Mouse (Mus musculus) forebrain, embryonic 11.5 days (tissue): ENCODE results near the gene Fkbp7. TPM values are rescaled to one million over a fixed set of nuclear protein-coding genes. Genes with fewer than 3 reads are reported as not detected.
A peak's percentile ranks its signal among the peaks of the same experiment; 100 is the strongest.

ENCODE experiments used
- ATAC-seq: fragments of 200-750 bp; cut with Nextera tagmentation; replicated peaks from 2 replicates; pipeline ENCODE4 v1.8.0; 2017; ENCODE audit warnings: moderate TSS enrichment; ENCODE audit not compliant: low FRiP score
- DNase-seq: peaks from one replicate; pipeline ENCODE4 v3.0.0-alpha.2; 2017; ENCODE audit warnings: low spot score
- H3K27ac ChIP-seq: fragments of 300-500 bp; sonication (generic); 2 replicates; pipeline ENCODE4 v1.5.1; 2014; ENCODE audit warnings: low read depth, low read length
- H3K27me3 ChIP-seq: fragments of 300-500 bp; sonication (generic); 2 replicates; pipeline ENCODE4 v1.6.1; 2014; ENCODE audit warnings: mild to moderate bottlenecking, low read length, mixed read lengths; ENCODE audit not compliant: control insufficient read depth, insufficient read depth
- H3K36me3 ChIP-seq: fragments of 300-500 bp; sonication (generic); 2 replicates; pipeline ENCODE4 v1.6.1; 2014; ENCODE audit warnings: mild to moderate bottlenecking, low read length, moderate library complexity, mixed read lengths; ENCODE audit not compliant: control insufficient read depth, insufficient read depth
- H3K4me1 ChIP-seq: fragments of 300-500 bp; sonication (generic); replicated peaks from 2 replicates; pipeline ENCODE4 v1.6.1; 2014; ENCODE audit warnings: low read length, mixed read lengths; ENCODE audit not compliant: control insufficient read depth, insufficient read depth
- H3K4me2 ChIP-seq: fragments of 300-500 bp; sonication (generic); 2 replicates; pipeline ENCODE4 v1.6.1; 2014; ENCODE audit warnings: low read depth, mild to moderate bottlenecking, low read length, moderate library complexity, mixed read lengths; ENCODE audit not compliant: severe bottlenecking
- H3K4me3 ChIP-seq: fragments of 300-500 bp; sonication (generic); 2 replicates; pipeline ENCODE4 v1.5.1; 2014; ENCODE audit warnings: low read depth, low read length
- H3K9ac ChIP-seq: fragments of 300-500 bp; sonication (generic); 2 replicates; pipeline ENCODE4 v1.6.1; 2014; ENCODE audit warnings: low read length
- H3K9me3 ChIP-seq: fragments of 300-500 bp; sonication (generic); 2 replicates; pipeline ENCODE4 v1.6.1; 2016; ENCODE audit warnings: low read length, mixed read lengths; ENCODE audit not compliant: control insufficient read depth
- WGBS: fragments of 180-500 bp; shearing (Covaris S2); extraction: QIAGEN DNeasy Blood & Tissue Kit; methylation state at CpG from one replicate; pipeline ENCODE4 v1.1.7; 2014; 5-methylcytosine and 5-hydroxymethylcytosine counted together
- polyA plus RNA-seq: library from polyadenylated mRNA; unstranded; fragments of >200 nt; fragmentation: Nextera tagmentation; extraction: Ambion mirVana; gene quantifications from 2 replicates; pipeline ENCODE4 v1.2.1, GENCODE M21; 2014

Fkbp7 gene
- polyA plus RNA-seq, 1 experiment from 2014 or later, result 14.3 TPM

DNA sequence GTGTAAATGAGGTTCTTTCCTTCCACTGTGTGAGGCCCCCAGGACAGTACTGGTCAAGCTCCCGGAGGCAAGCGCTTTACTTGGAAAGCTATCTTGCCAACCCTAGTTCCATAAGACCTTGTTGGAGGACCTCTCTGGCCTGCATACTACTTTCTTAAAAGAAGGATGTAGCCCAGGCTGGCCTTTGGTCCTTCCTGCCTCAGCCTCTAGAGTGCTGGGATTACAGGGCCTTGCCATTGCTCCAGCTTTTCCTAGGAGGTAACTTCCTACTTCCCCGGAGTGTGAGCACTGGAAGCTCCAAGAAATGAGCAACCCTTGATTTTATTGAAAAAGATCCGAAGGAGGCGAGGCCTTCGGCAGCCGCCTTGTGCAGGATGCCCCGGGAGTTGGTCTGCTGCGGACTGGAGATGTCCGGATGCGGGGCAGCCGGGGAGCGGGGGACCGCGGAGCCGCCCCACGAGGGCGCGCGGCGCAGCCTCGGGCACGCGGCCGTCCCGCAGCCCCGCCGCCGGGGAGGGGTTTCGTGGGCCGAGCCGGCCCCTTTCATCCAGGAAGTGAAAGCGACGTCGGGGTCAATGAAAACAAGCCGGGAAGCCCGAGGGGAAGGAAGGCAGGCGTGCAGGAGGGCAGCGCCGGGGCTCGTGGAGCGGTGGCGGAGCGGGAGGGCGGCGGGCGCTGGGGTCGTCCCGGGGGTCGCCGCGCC, 2.0 kb upstream of the Fkbp7 start, which contains the start of gene Plekha3:
TSS of gene Plekha3 (plus strand) at position 557 of the 703 bp plus-strand sequence.
- no peaks in the 10 kb centered on the region for H3K36me3 ChIP-seq
- peak within 1 kb of the TSS; percentile 59 for H3K4me2 ChIP-seq
- peak within 1 kb of the TSS; percentile 83 for H3K9ac ChIP-seq
- DNase-seq (peak; percentile 89), ATAC-seq (peak; percentile 73)
- 4% methylated on average over 51 of the region's 52 CpGs for WGBS
- H3K9me3 ChIP-seq, result no peaks in the 10 kb centered on the region
- peaks cover 10% of the 10 kb centered on the region; the same call in 1 of the 2 replicates for H3K4me1 ChIP-seq
- H3K27ac ChIP-seq, result peak within 1 kb of the TSS; percentile 28
- H3K4me3 ChIP-seq, result peak within 1 kb of the TSS; percentile 85
- no peaks in the 10 kb centered on the region for H3K27me3 ChIP-seq

DNA sequence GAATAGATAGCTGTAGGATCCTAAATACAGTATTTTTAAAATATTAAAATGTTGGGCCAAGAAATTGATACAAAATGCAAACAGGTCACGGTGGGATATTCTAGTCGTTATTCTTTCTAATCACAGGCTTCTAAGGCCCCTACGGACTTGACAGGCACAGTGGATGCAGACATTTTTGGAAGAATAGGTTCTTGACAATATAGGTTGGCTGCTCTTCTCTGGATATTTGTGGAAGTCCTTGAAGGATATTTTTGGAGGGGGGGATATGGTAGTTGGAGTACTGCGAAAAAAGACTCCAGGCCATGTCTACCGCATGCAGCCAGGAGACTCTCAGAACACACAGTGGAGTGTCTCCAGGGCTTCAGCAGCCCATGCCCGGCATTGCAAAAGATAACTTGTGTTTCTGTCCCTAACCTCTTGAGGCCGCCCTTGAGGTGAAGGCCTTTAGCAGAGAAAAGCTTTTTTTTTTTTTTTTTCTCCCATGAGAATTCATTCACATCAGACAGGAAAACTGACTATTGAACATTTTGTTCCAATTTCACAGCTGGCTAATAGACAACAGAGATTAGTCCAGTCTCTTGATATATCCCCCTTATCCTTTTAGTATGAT, 661 bp upstream of the Fkbp7 start:
- Histone ChIP-seq H3K27me3 (no peaks in the 10 kb centered on the region), H3K9ac (no peak overlapping the region), H3K9me3 (no peaks in the 10 kb centered on the region), H3K4me3 (peak overlapping the region; percentile 34), H3K4me2 (peak overlapping the region; percentile 65), H3K36me3 (no peaks in the 10 kb centered on the region), H3K4me1 (peaks cover 10% of the 10 kb centered on the region; the same call in 1 of the 2 replicates), H3K27ac (peak overlapping the region; percentile 48)
- DNase-seq (no peak), ATAC-seq (no peak)
- WGBS, result 25% methylated on average over 7 of the region's 7 CpGs

DNA sequence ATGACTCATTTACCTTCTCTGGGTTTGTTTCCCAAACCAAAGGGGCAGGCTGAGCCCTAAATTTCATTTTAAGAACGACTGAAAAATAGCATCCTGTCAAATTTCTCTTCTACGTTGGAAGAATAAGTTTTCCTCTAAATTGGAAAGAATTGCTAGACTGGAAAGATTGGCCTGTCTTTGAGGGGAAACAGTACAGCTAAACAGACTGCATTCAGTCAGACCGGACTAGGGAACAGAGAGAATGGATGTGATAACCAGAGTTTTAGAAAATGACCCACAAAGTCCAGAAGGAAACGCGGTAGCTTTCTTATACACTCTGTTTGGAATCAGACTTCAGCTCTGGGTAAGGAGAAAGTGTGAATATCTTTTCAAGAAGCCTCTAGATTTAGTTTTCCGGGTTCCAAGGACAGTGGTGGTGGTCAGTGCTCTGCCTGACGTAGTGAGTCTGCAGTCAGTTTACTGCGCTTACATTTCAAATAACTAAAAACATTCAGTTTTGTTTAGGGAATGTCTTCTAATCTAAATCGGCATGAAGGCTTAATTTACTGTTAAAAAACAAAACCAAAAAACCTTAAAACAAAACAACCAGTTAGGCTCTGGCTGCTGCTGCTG, 676 bp downstream of the Fkbp7 start:
- Histone ChIP-seq H3K9me3 (no peaks in the 10 kb centered on the region), H3K27ac (no peak overlapping the region), H3K4me2 (peak overlapping the region; percentile 65), H3K9ac (peak overlapping the region; percentile 69), H3K4me1 (peaks cover 10% of the 10 kb centered on the region; the same call in 1 of the 2 replicates), H3K27me3 (no peaks in the 10 kb centered on the region), H3K36me3 (no peaks in the 10 kb centered on the region), H3K4me3 (peak overlapping the region; percentile 34)
- ATAC-seq (no peak), DNase-seq (no peak)
- 48% methylated on average over 9 of the region's 9 CpGs for WGBS

DNA sequence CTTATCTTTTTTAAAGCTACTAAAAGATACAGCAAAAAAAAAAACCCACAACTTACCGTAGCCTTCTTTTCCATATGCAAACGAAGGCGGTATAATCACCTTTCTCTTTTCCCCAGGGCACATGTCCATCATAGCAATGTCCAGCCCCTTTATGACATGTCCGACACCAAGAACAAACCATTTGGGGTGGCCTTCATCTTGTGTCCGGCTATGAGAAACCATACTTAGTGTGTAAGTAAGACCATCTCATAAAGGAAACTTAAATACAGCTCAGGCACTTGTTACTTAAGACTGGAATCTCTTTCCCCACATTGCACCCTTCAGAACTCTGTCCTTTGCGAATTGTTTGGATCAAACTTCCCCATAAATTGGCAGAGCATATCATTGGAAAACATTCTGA, 1.3 kb downstream of the Fkbp7 start:
- Histone ChIP-seq H3K36me3 (no peaks in the 10 kb centered on the region), H3K4me3 (no peak overlapping the region), H3K9me3 (no peaks in the 10 kb centered on the region), H3K27ac (no peak overlapping the region), H3K27me3 (no peaks in the 10 kb centered on the region), H3K4me1 (peaks cover 8% of the 10 kb centered on the region; the same call in 1 of the 2 replicates), H3K4me2 (peak overlapping the region; percentile 65; the same call in 1 of the 2 replicates), H3K9ac (no peak overlapping the region)
- DNase-seq (no peak), ATAC-seq (no peak)
- WGBS, result 93% methylated on average over 6 of the region's 6 CpGs

DNA sequence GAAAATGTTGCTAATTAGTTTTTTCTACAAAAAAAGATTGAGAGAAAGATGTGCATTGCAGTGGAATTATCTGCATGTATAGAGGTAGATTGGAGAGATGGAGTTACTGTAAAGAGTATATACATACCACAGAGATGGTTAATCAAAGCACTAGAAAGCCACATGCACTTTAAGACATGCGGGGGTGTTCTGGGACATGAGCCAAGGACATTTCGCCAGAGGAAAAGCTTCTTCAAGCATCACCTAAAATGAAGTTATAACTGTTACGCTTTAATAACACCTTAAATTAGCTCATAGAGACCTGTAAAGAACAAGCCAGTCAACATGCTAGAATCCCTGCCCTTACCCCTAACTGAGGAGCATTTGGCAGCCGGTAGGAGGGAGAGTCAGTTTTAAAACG, 5.7 kb downstream of the Fkbp7 start:
- Histone ChIP-seq H3K4me1 (no peaks in the 10 kb centered on the region), H3K4me3 (no peak overlapping the region), H3K9me3 (no peaks in the 10 kb centered on the region), H3K36me3 (no peaks in the 10 kb centered on the region; the same call in 1 of the 2 replicates), H3K4me2 (no peak overlapping the region), H3K27ac (no peak overlapping the region), H3K27me3 (no peaks in the 10 kb centered on the region), H3K9ac (no peak overlapping the region)
- no peak for ATAC-seq
- no peak for DNase-seq
- 85% methylated on average over 5 of the region's 5 CpGs for WGBS

DNA sequence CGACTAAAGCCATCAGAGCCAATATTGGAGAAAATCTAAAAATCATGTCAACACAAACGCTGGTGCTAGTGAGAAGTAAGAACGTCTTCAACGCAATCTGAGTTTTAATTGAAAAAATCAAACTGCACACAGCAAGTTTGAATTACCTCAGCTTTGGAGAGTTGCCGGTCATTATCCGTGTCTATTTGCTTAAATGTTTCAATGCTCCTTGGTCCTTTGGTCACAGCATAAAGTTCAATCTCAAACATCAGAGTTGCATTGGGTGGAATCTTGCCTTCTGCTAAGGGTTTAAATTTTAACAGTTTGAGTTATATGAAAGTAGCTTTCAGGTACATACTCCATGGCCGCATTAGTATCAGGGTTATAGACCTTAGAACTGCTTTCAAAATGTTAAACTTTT, 7.4 kb downstream of the Fkbp7 start:
- no peak for ATAC-seq
- no peaks in the 10 kb centered on the region for H3K9me3 ChIP-seq
- no peaks in the 10 kb centered on the region for H3K27me3 ChIP-seq
- H3K9ac ChIP-seq, result no peak overlapping the region
- no peaks in the 10 kb centered on the region; the same call in 1 of the 2 replicates for H3K36me3 ChIP-seq
- H3K4me1 ChIP-seq, result no peaks in the 10 kb centered on the region
- DNase-seq, result no peak
- 95% methylated on average over 7 of the region's 7 CpGs for WGBS
- H3K4me3 ChIP-seq, result no peak overlapping the region
- H3K4me2 ChIP-seq, result no peak overlapping the region
- no peak overlapping the region for H3K27ac ChIP-seq

DNA sequence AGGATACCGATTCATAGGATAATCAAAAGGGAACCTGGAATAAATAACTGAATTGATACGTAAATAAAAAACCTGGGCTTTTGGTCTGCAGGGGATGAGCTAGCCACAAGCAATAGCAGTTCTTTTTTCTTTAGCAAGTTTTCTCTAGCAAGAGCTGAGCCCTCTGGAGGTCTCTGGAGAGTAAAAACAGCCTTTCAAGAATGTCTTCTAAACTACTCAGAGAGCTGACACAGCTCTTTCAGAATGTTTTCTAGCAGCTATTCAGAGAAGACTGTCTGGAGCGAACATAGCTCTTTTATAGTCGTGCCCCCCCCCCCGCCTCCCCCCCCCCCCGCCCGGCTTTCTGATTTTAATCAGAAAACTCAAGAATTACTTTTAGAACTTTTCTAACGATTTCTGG, 13.5 kb downstream of the Fkbp7 start:
- no peak overlapping the region for H3K27ac ChIP-seq
- 58% methylated on average over 7 of the region's 8 CpGs for WGBS
- no peaks in the 10 kb centered on the region for H3K4me1 ChIP-seq
- no peak overlapping the region for H3K4me2 ChIP-seq
- no peaks in the 10 kb centered on the region; the same call in 1 of the 2 replicates for H3K36me3 ChIP-seq
- DNase-seq, result no peak
- H3K27me3 ChIP-seq, result no peaks in the 10 kb centered on the region
- no peak overlapping the region for H3K4me3 ChIP-seq
- no peaks in the 10 kb centered on the region for H3K9me3 ChIP-seq
- no peak overlapping the region for H3K9ac ChIP-seq
- ATAC-seq, result no peak

DNA sequence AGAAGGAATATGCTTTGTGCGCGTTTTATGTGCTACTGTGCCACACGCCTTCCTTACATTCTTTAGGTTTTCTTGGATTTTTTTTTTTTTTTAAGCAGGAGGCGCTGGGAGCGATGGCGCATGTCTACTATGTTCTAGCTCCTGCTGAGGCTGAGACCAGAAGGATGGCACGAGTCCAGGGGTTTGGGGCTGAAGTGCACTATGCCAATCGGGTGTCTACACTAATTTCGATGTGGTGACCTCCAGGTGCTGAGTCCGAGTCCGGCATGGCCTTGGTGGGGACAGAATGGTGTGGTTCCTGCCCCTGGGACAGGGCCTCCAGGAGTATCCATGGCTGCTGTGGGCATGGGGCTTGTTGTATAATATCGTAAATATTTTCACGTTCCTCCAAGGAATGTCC, 14.4 kb downstream of the Fkbp7 start:
- H3K36me3 ChIP-seq, result no peaks in the 10 kb centered on the region; the same call in 1 of the 2 replicates
- 82% methylated on average over 13 of the region's 13 CpGs for WGBS
- DNase-seq (no peak), ATAC-seq (no peak)
- no peak overlapping the region for H3K27ac ChIP-seq
- H3K9ac ChIP-seq, result no peak overlapping the region
- no peaks in the 10 kb centered on the region for H3K4me1 ChIP-seq
- no peaks in the 10 kb centered on the region for H3K27me3 ChIP-seq
- H3K4me3 ChIP-seq, result no peak overlapping the region
- H3K4me2 ChIP-seq, result no peak overlapping the region
- no peaks in the 10 kb centered on the region for H3K9me3 ChIP-seq
